Mouse (Mus musculus): ENCODE data around the gene Prrt1. TPM values are rescaled to one million over a fixed set of nuclear protein-coding genes. Genes with fewer than 3 reads are reported as not detected.

Gene Prrt1
- polyA plus RNA-seq, 1 experiment from 2014 or later, result 7.5 TPM

DNA sequence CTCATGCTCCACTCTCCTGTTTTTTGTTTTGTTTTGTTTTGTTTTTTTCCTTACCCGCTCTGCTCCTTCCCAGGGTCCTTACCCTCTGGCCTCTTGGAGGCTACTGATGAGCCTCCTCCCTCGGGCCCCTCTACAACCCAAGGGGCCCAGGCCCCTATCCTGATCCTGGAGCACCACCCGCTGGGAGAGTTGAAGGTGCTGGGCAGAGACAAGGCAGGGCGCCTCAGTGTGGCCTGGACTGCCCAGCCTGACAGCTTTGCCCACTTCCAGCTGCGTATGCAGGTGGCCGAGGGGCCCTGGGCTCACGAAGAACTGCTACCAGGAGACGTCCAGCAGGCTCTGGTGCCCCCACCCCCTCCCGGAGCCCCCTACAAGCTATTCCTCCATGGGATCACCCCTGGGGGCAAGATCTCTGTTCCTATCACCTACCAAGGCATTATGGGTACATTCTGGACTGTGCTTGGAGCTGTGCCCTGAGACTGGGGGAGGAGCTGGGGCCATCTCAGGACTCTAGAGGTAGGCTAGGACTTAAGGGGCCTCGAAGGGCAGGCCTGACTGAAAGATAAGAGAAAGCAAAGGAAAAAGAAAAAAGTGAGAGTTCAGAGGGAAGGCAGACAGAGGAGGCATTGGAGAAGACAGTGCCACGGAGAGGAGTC, 52.7 kb downstream of the Prrt1 start:
- H3K27ac ChIP-seq, result no peak overlapping the region
- H3K4me2 ChIP-seq (replicated peaks), result no peak overlapping the region
- H3K27me3 ChIP-seq, result peaks cover 6% of the 10 kb centered on the region; the same call in 1 of the 2 replicates
- H3K4me1 ChIP-seq (replicated peaks), result peaks cover 3% of the 10 kb centered on the region; the same call in 1 of the 2 replicates
- no peak overlapping the region for H3K9ac ChIP-seq (replicated peaks)
- 71% methylated on average over 11 of the region's 11 CpGs for WGBS
- no peak overlapping the region for H3K4me3 ChIP-seq (replicated peaks)
- no peak for ATAC-seq
- no peaks in the 10 kb centered on the region for H3K36me3 ChIP-seq
- no peaks in the 10 kb centered on the region for H3K9me3 ChIP-seq

Other genes starting within 250 kb of the Prrt1 start
- gene BC051142, start 230.7 kb upstream of the Prrt1 start, polyA plus RNA-seq (2015; fragmentation: Nextera tagmentation; extraction: Ambion mirVana), result 4.6 and 5.6 TPM in 2 replicates
- gene Btnl4, start 152.2 kb upstream of the Prrt1 start, polyA plus RNA-seq (2015; fragmentation: Nextera tagmentation; extraction: Ambion mirVana), result not detected in 2 replicates
- gene Btnl6, start 112.2 kb upstream of the Prrt1 start, polyA plus RNA-seq (2015; fragmentation: Nextera tagmentation; extraction: Ambion mirVana), result not detected in 2 replicates
- gene Notch4, start 65.3 kb upstream of the Prrt1 start, polyA plus RNA-seq (2015; fragmentation: Nextera tagmentation; extraction: Ambion mirVana), result 8.9 and 9.1 TPM in 2 replicates
- gene Gpsm3, start 39.7 kb upstream of the Prrt1 start, polyA plus RNA-seq (2015; fragmentation: Nextera tagmentation; extraction: Ambion mirVana), result 2.8 and 3.4 TPM in 2 replicates
- gene Pbx2, start 38.3 kb upstream of the Prrt1 start, polyA plus RNA-seq (2015; fragmentation: Nextera tagmentation; extraction: Ambion mirVana), result 13.3 and 15.3 TPM in 2 replicates
- gene Ager, start 31.7 kb upstream of the Prrt1 start, polyA plus RNA-seq (2015; fragmentation: Nextera tagmentation; extraction: Ambion mirVana), result 1.5 and 2.2 TPM in 2 replicates
- gene Rnf5, start 25.8 kb upstream of the Prrt1 start, polyA plus RNA-seq (2015; fragmentation: Nextera tagmentation; extraction: Ambion mirVana), result 324 and 337 TPM in 2 replicates
- gene Agpat1, start 25.3 kb upstream of the Prrt1 start, polyA plus RNA-seq (2015; fragmentation: Nextera tagmentation; extraction: Ambion mirVana), result 86.0 and 100 TPM in 2 replicates
- 6.8 and 8.6 TPM in 2 replicates for gene Egfl8, start 13.6 kb upstream of the Prrt1 start, polyA plus RNA-seq (2015; fragmentation: Nextera tagmentation; extraction: Ambion mirVana)
- 22.3 and 23.3 TPM in 2 replicates for gene Ppt2, start 1.0 kb upstream of the Prrt1 start, polyA plus RNA-seq (2015; fragmentation: Nextera tagmentation; extraction: Ambion mirVana)
- 17.0 and 18.9 TPM in 2 replicates for gene Fkbpl, start 15.2 kb downstream of the Prrt1 start, polyA plus RNA-seq (2015; fragmentation: Nextera tagmentation; extraction: Ambion mirVana)
- 118 and 122 TPM in 2 replicates for gene Atf6b, start 17.6 kb downstream of the Prrt1 start, polyA plus RNA-seq (2015; fragmentation: Nextera tagmentation; extraction: Ambion mirVana)
- 0.08 and 0.10 TPM in 2 replicates for gene Tnxb, start 41.0 kb downstream of the Prrt1 start, polyA plus RNA-seq (2015; fragmentation: Nextera tagmentation; extraction: Ambion mirVana)
- gene C4b, start 114.3 kb downstream of the Prrt1 start, polyA plus RNA-seq (2015; fragmentation: Nextera tagmentation; extraction: Ambion mirVana), result not detected in 2 replicates
- not detected in 2 replicates for gene Cyp21a1, start 175.0 kb downstream of the Prrt1 start, polyA plus RNA-seq (2015; fragmentation: Nextera tagmentation; extraction: Ambion mirVana)
- 38.5 and 40.5 TPM in 2 replicates for gene Stk19, start 207.4 kb downstream of the Prrt1 start, polyA plus RNA-seq (2015; fragmentation: Nextera tagmentation; extraction: Ambion mirVana)
- gene Dxo, start 207.5 kb downstream of the Prrt1 start, polyA plus RNA-seq (2015; fragmentation: Nextera tagmentation; extraction: Ambion mirVana), result 74.7 and 76.1 TPM in 2 replicates
- gene Skiv2l, start 220.7 kb downstream of the Prrt1 start, polyA plus RNA-seq (2015; fragmentation: Nextera tagmentation; extraction: Ambion mirVana), result 59.3 and 61.3 TPM in 2 replicates
- 95.0 and 100 TPM in 2 replicates for gene Nelfe, start 220.9 kb downstream of the Prrt1 start, polyA plus RNA-seq (2015; fragmentation: Nextera tagmentation; extraction: Ambion mirVana)
- 1.7 and 2.2 TPM in 2 replicates for gene Cfb, start 233.0 kb downstream of the Prrt1 start, polyA plus RNA-seq (2015; fragmentation: Nextera tagmentation; extraction: Ambion mirVana)
- 13.2 and 16.3 TPM in 2 replicates for gene Zbtb12, start 249.9 kb downstream of the Prrt1 start, polyA plus RNA-seq (2015; fragmentation: Nextera tagmentation; extraction: Ambion mirVana)

Measured in midbrain, embryonic 13.5 days (tissue).